Mouse (Mus musculus) cortical plate, adult 2 months (tissue): ENCODE measurements around the gene Cs. TPM values are rescaled to one million over a fixed set of nuclear protein-coding genes. Genes with fewer than 3 reads are reported as not detected.
"Not testable (repeated sequence)": the region's sequence is repeated elsewhere in the genome, so short reads cannot be mapped to it uniquely, and the experiment has no call there.

Experiments used
- H3K27ac ChIP-seq: fragments of 200-500 bp; 2 replicates; pipeline ENCODE4 v1.5.1; 2012; ENCODE audit warnings: low read length, control low read depth, inconsistent platforms; ENCODE audit not compliant: insufficient read depth
- H3K4me1 ChIP-seq: fragments of 200-500 bp; 2 replicates; pipeline ENCODE4 v1.6.1; 2011; ENCODE audit warnings: low read length; ENCODE audit not compliant: control insufficient read depth, insufficient read depth
- H3K4me3 ChIP-seq: fragments of 200-500 bp; 2 replicates; pipeline ENCODE4 v1.5.1; 2011; ENCODE audit warnings: mild to moderate bottlenecking, low read length, control low read depth; ENCODE audit not compliant: insufficient read depth
- CTCF ChIP-seq: fragments of 200-500 bp; IDR thresholded peaks from 2 replicates; pipeline ENCODE4 v1.5.1; 2011; ENCODE audit warnings: mild to moderate bottlenecking, control low read depth, low read length; ENCODE audit not compliant: insufficient read depth; ENCODE audit errors: extremely low read depth
- POLR2A ChIP-seq: fragments of 200-500 bp; IDR thresholded peaks from 2 replicates; pipeline ENCODE4 v1.6.1; 2011; ENCODE audit warnings: mild to moderate bottlenecking, low read length, control low read depth; ENCODE audit not compliant: insufficient read depth; ENCODE audit errors: extremely low read depth
- polyA plus RNA-seq: library from polyadenylated mRNA; depleted of rRNA; stranded (reverse); fragments of >200 nt; gene quantifications from 2 replicates; pipeline ENCODE4 v1.2.3, GENCODE M21; 2012; rRNA removed

Gene Cs
- 224 and 233 TPM in 2 replicates for polyA plus RNA-seq

- H3K4me3 ChIP-seq = peak within 1 kb of the TSS; percentile 51
- peak within 1 kb of the TSS; percentile 93 for H3K27ac ChIP-seq
- TF ChIP-seq CTCF (no peak), POLR2A (peak; percentile 85; the same call in 1 of the 2 replicates)
- peaks cover 4% of the 10 kb centered on the region; the same call in 1 of the 2 replicates for H3K4me1 ChIP-seq
These were observed at the start of gene Cs for GRCm38 (mm10) chr10:128337306-128338181. Gene Cs (plus strand): TSS chr10:128337734.

GRCm38 (mm10) chr10:128290594-128290993 is 46.9 kb upstream of the Cs start:
- not testable (repeated sequence) for H3K4me1 ChIP-seq, H3K27ac ChIP-seq, H3K4me3 ChIP-seq

GRCm38 (mm10) chr10:128296370-128297090 is 41.0 kb upstream of the Cs start:
- H3K27ac ChIP-seq = no peak overlapping the region
- H3K4me1 ChIP-seq = no peaks in the 10 kb centered on the region
- H3K4me3 ChIP-seq = no peak overlapping the region
- no peak for TF ChIP-seq POLR2A

- Histone ChIP-seq H3K4me1 (no peaks in the 10 kb centered on the region), H3K27ac (no peak overlapping the region), H3K4me3 (no peak overlapping the region)
- no peak for TF ChIP-seq CTCF
- TF ChIP-seq POLR2A = no peak
These were observed 40.3 kb upstream of the Cs start for GRCm38 (mm10) chr10:128297221-128297620.

- no peak overlapping the region for H3K4me3 ChIP-seq
- no peak for TF ChIP-seq CTCF
- TF ChIP-seq POLR2A = no peak
- H3K4me1 ChIP-seq = peaks cover 3% of the 10 kb centered on the region; the same call in 1 of the 2 replicates
- H3K27ac ChIP-seq = no peak overlapping the region
These were observed 39.9 kb upstream of the Cs start for GRCm38 (mm10) chr10:128297622-128298021.

GRCm38 (mm10) chr10:128298243-128298642 is 39.3 kb upstream of the Cs start:
- Histone ChIP-seq H3K4me3 (no peak overlapping the region), H3K27ac (no peak overlapping the region)

GRCm38 (mm10) chr10:128298702-128299171 is 38.8 kb upstream of the Cs start, which contains the start of gene Il23a:
Gene Il23a (minus strand): TSS chr10:128298752.
- no peak for TF ChIP-seq POLR2A
- no peak for TF ChIP-seq CTCF

More at GRCm38 (mm10) chr10:128298243-128298642, 39.3 kb upstream of the Cs start:
- H3K4me1 ChIP-seq = peaks cover 3% of the 10 kb centered on the region; the same call in 1 of the 2 replicates
- TF ChIP-seq CTCF (no peak), POLR2A (no peak)

GRCm38 (mm10) chr10:128302357-128302756 is 35.2 kb upstream of the Cs start:
- Histone ChIP-seq H3K4me1 (peaks cover 7% of the 10 kb centered on the region), H3K4me3 (peak overlapping the region; percentile 45), H3K27ac (peak overlapping the region; percentile 68)
- no peak for TF ChIP-seq CTCF
- no peak for TF ChIP-seq POLR2A

More at GRCm38 (mm10) chr10:128298702-128299171, 38.8 kb upstream of the Cs start, which contains the start of gene Il23a:
- H3K4me3 ChIP-seq = no peak within 1 kb of the TSS
- peaks cover 3% of the 10 kb centered on the region for H3K4me1 ChIP-seq
- H3K27ac ChIP-seq = no peak within 1 kb of the TSS

- Histone ChIP-seq H3K4me1 (peaks cover 7% of the 10 kb centered on the region), H3K4me3 (peak overlapping the region; percentile 45), H3K27ac (peak overlapping the region; percentile 68)
- no peak for TF ChIP-seq POLR2A
- no peak for TF ChIP-seq CTCF
These were observed 34.8 kb upstream of the Cs start for GRCm38 (mm10) chr10:128302785-128303125.
